Mouse (Mus musculus) testis, adult 2 months (tissue): ENCODE results near the gene Cd274.

Experiments
- CTCF ChIP-seq: fragments of 200-500 bp; IDR thresholded peaks from 2 replicates; pipeline ENCODE4 v1.5.1; 2012; ENCODE audit warnings: low read depth, mild to moderate bottlenecking, inconsistent platforms, low read length, moderate library complexity; ENCODE audit not compliant: control insufficient read depth, insufficient read depth, insufficient replicate concordance
- POLR2A ChIP-seq: fragments of 200-500 bp; IDR thresholded peaks from 2 replicates; pipeline ENCODE4 v1.6.1; 2012; ENCODE audit warnings: low read depth, mild to moderate bottlenecking, inconsistent platforms, low read length, moderate library complexity; ENCODE audit not compliant: control insufficient read depth

DNA sequence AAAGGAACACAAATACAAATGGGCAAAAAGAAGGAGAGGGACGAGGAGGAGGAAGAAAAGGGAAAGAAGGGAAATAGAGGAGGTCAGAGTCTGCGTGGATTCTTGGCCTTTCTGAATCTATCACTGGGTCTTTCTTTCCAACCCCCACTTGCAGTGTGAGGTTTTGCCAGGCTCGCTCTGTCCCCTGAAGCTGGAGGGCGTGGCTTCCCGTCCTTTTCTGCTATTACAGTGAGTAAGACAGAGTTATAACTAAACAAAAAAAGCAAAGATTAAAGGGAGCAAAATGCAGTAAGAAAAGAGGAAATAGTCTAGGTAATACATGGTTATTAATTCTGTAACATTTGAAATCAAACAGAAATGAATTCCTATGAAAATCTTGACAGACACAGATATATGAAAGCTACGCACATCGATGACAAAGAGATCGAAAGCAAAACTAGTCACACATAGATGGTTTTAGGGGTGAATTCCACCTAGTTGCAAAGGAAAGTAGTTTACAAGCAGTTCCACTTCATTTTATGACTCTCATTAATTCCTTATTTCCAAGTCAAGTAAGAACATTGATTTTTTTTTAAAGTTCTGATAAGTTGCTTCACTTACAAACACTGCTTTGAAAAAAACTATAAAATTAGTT is 43.7 kb upstream of the Cd274 start:
- TF ChIP-seq CTCF (no peak), POLR2A (no peak)
